Mouse (Mus musculus) kidney, adult 2 months (tissue): ENCODE measurements at regions not wholly inside any gene's neighbourhood (a gene's known extent, or its start where the extent isn't known, plus 50 kb on each side); places are given as distances from the start of the nearest gene placed in this dataset.

Experiments
- DNase-seq: peaks from one replicate; pipeline ENCODE4 v3.0.0; 2021
- H3K27ac ChIP-seq: fragments of 200-500 bp; 2 replicates; pipeline ENCODE4 v1.5.1; 2012; ENCODE audit warnings: low read depth, low read length, control low read depth, inconsistent platforms; ENCODE audit not compliant: insufficient read depth
- H3K27me3 ChIP-seq: fragments of 200-500 bp; replicated peaks from 2 replicates; pipeline ENCODE4 v1.6.1; 2012; ENCODE audit warnings: mild to moderate bottlenecking, moderate library complexity, low read length, inconsistent platforms; ENCODE audit not compliant: control insufficient read depth, insufficient read depth
- H3K36me3 ChIP-seq: fragments of 200-500 bp; 2 replicates; pipeline ENCODE4 v1.6.1; 2012; ENCODE audit warnings: mild to moderate bottlenecking, moderate library complexity, low read length, inconsistent platforms; ENCODE audit not compliant: control insufficient read depth, insufficient read depth
- H3K4me1 ChIP-seq: fragments of 200-500 bp; 2 replicates; pipeline ENCODE4 v1.6.1; 2011; ENCODE audit warnings: low read length; ENCODE audit not compliant: control insufficient read depth, insufficient read depth
- H3K4me3 ChIP-seq: fragments of 200-500 bp; 2 replicates; pipeline ENCODE4 v1.5.1; 2011; ENCODE audit warnings: mild to moderate bottlenecking, low read depth, low read length, control low read depth; ENCODE audit not compliant: insufficient read depth
- CTCF ChIP-seq: fragments of 200-500 bp; conservative IDR thresholded peaks from 2 replicates; pipeline ENCODE4 v1.5.1; 2011; ENCODE audit warnings: low read depth, mild to moderate bottlenecking, control low read depth, low read length, moderate library complexity, mixed read lengths; ENCODE audit not compliant: insufficient read depth, insufficient read length
- POLR2A ChIP-seq: fragments of 200-500 bp; IDR thresholded peaks from one replicate; pipeline ENCODE4 v1.6.1; 2011; ENCODE audit warnings: low read depth, low read length, control low read depth
- WGBS: fragments of 180-500 bp; shearing (Covaris S2); methylation state at CpG from one replicate; pipeline ENCODE4 v1.1.7; 2018; 5-methylcytosine and 5-hydroxymethylcytosine counted together

GRCm38 (mm10) chr2:92726640-92727039, 127.1 kb downstream of the Chst1 start:
- Histone ChIP-seq H3K4me3 (no peak overlapping the region), H3K36me3 (no peaks in the 10 kb centered on the region), H3K27me3 (no peaks in the 10 kb centered on the region), H3K27ac (no peak overlapping the region), H3K4me1 (no peaks in the 10 kb centered on the region)
- DNase-seq: no peak
- TF ChIP-seq POLR2A (no peak), CTCF (no peak)
- 74% methylated on average over 7 of the region's 7 CpGs for WGBS

- no peaks in the 10 kb centered on the region for H3K27me3 ChIP-seq
- TF ChIP-seq POLR2A: no peak
- TF ChIP-seq CTCF: no peak
- WGBS: 72% methylated on average over 2 of the region's 2 CpGs
- H3K36me3 ChIP-seq: no peaks in the 10 kb centered on the region
- H3K4me1 ChIP-seq: no peaks in the 10 kb centered on the region
- H3K27ac ChIP-seq: no peak overlapping the region
- H3K4me3 ChIP-seq: no peak overlapping the region
- peak; percentile 8 for DNase-seq
Measured at GRCm38 (mm10) chr2:92727241-92727640, 127.7 kb downstream of the Chst1 start.

GRCm38 (mm10) chr2:92728388-92728787, 128.9 kb downstream of the Chst1 start:
- Histone ChIP-seq H3K4me1 (no peaks in the 10 kb centered on the region), H3K27me3 (no peaks in the 10 kb centered on the region), H3K36me3 (no peaks in the 10 kb centered on the region), H3K27ac (no peak overlapping the region), H3K4me3 (no peak overlapping the region)
- no peak for TF ChIP-seq POLR2A
- no peak for DNase-seq
- 54% methylated on average over 3 of the region's 3 CpGs for WGBS

GRCm38 (mm10) chr2:92730371-92730770, 130.9 kb downstream of the Chst1 start:
- no peak overlapping the region for H3K4me3 ChIP-seq
- H3K4me1 ChIP-seq: no peaks in the 10 kb centered on the region
- H3K27me3 ChIP-seq: no peaks in the 10 kb centered on the region
- TF ChIP-seq POLR2A (no peak), CTCF (no peak)
- no peak for DNase-seq
- 89% methylated on average over 6 of the region's 6 CpGs for WGBS
- no peak overlapping the region for H3K27ac ChIP-seq
- H3K36me3 ChIP-seq: no peaks in the 10 kb centered on the region

- H3K4me1 ChIP-seq: no peaks in the 10 kb centered on the region
- 97% methylated on average over 1 of the region's 1 CpGs for WGBS
- no peak for TF ChIP-seq POLR2A
- TF ChIP-seq CTCF: no peak
- no peak overlapping the region for H3K4me3 ChIP-seq
- H3K27me3 ChIP-seq: no peaks in the 10 kb centered on the region
- H3K27ac ChIP-seq: no peak overlapping the region
- H3K36me3 ChIP-seq: no peaks in the 10 kb centered on the region
- DNase-seq: no peak
Measured at GRCm38 (mm10) chr2:92733403-92733802, 133.9 kb downstream of the Chst1 start.

GRCm38 (mm10) chr2:92735784-92736183, 136.3 kb downstream of the Chst1 start:
- Histone ChIP-seq H3K27me3 (no peaks in the 10 kb centered on the region), H3K4me3 (no peak overlapping the region)

GRCm38 (mm10) chr2:92737301-92737700, 137.8 kb downstream of the Chst1 start:
- 82% methylated on average over 1 of the region's 1 CpGs for WGBS
- no peaks in the 10 kb centered on the region for H3K4me1 ChIP-seq

More at GRCm38 (mm10) chr2:92735784-92736183, 136.3 kb downstream of the Chst1 start:
- TF ChIP-seq CTCF: no peak
- no peak for TF ChIP-seq POLR2A
- H3K4me1 ChIP-seq: no peaks in the 10 kb centered on the region
- 85% methylated on average over 5 of the region's 5 CpGs for WGBS
- no peak overlapping the region for H3K27ac ChIP-seq
- no peaks in the 10 kb centered on the region for H3K36me3 ChIP-seq
- no peak for DNase-seq

GRCm38 (mm10) chr2:92739576-92739975, 140.1 kb downstream of the Chst1 start:
- TF ChIP-seq CTCF (no peak), POLR2A (no peak)
- no peak for DNase-seq
- WGBS: 66% methylated on average over 4 of the region's 4 CpGs
- no peaks in the 10 kb centered on the region for H3K4me1 ChIP-seq
- no peak overlapping the region for H3K27ac ChIP-seq
- no peak overlapping the region for H3K4me3 ChIP-seq
- no peaks in the 10 kb centered on the region for H3K27me3 ChIP-seq
- no peaks in the 10 kb centered on the region for H3K36me3 ChIP-seq

More at GRCm38 (mm10) chr2:92737301-92737700, 137.8 kb downstream of the Chst1 start:
- Histone ChIP-seq H3K4me3 (no peak overlapping the region), H3K27ac (no peak overlapping the region), H3K36me3 (no peaks in the 10 kb centered on the region), H3K27me3 (no peaks in the 10 kb centered on the region)
- TF ChIP-seq POLR2A (no peak), CTCF (no peak)
- no peak for DNase-seq
